Mouse (Mus musculus): ENCODE data around the gene Brca2. TPM values are rescaled to one million over a fixed set of nuclear protein-coding genes. Genes with fewer than 3 reads are reported as not detected.

The Brca2 gene
- 10 to 100 TPM; 14.2 to 15.0 TPM for total RNA-seq (2023)

GRCm38 (mm10) chr5:150521937-150522866 lies at the start of gene Brca2:
Gene Brca2 (plus strand): TSS chr5:150522630.

GRCm38 (mm10) chr5:150518064-150518463 lies 4.4 kb upstream of the Brca2 start, which contains the start of gene Zar1l:
Gene Zar1l (minus strand): TSS chr5:150518164.

DNA sequence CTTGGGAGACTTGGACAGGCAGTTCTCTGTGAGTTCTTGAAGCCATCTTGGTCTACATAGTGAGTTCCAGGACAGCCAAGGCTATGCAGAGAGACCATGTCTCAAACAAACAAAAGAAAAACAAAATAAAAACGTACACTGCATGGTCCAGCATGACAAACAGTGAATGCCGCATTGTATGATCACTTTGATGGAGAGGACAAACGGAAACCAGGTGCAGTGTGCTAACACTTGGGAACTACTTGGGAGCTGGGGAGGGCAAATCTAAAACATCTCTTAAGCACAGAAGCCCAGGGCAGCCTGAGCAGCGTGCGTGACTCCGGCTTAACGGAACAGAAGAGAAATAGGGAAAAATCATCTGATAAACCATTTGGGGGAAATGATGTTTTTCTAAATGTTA lies 74.7 kb downstream of the Brca2 start, which contains the start of gene N4bp2l1:
N4bp2l1 (minus strand) TSS at position 101 of the 400 bp plus-strand sequence.

Other genes starting within 250 kb of the Brca2 start
- not detected for gene Zar1l, start 4.5 kb upstream of the Brca2 start, total RNA-seq (2023)
- 100 to 1,000 TPM; 130 to 133 TPM for gene N4bp2l1, start 74.6 kb downstream of the Brca2 start, total RNA-seq (2023)
- 100 to 1,000 TPM; 168 to 177 TPM for gene N4bp2l2, start 143.6 kb downstream of the Brca2 start, total RNA-seq (2023)
- 10 to 100 TPM; 57.6 to 63.1 TPM for gene Pds5b, start 151.1 kb downstream of the Brca2 start, total RNA-seq (2023)